6 mouse cellular contexts compared by ENCODE assay signal in the genomic region with DNA sequence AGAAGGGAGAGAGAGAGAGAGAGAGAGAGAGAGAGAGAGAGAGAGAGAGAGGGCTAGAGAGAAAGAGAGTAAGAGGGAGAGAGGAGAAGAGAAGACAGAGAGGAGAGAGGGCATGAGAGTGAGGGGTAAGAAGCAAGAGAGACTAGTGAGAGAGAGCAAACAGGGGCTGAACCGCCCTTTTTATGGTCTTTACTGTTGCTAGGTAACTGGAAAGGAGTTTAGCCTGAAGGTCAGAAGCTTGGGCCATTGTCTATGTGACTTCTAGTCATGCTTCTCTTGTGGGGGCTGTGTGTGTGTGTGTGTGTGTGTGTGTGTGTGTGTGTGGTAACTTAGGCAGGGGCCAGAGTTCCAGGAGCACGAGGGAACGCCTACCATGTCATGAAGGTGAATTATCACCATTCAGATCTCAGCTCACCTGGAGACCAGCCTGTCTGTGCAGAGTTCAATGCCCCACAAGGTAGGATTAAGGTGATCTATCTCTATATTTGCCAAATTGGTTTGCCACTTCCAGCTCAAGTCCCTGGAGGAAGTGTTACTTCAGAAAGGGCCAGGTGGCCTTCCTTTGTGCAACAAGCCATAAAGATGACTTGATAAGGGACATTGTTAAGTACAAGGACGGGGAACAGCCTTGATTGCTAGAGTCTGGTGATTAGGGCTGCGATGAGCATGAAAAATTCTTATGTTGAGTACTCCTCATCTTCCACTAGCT. TPM values are rescaled to one million over a fixed set of nuclear protein-coding genes. Genes with fewer than 3 reads are reported as not detected.
A peak's percentile ranks its signal among the peaks of the same experiment; 100 is the strongest.
DNase-seq lines count a peak whose midpoint lies in the region; ATAC-seq and TF ChIP-seq lines count a peak whose summit lies in the region.
"Not testable (repeated sequence)": the region's sequence is repeated elsewhere in the genome, so short reads cannot be mapped to it uniquely, and the experiment has no call there.

No protein-coding gene starts in this region.

- not testable (repeated sequence) for H3K36me3 ChIP-seq in hindbrain, embryonic 10.5 days; intestine, embryonic 15.5 days; intestine, postnatal 0 days (ENCODE audit: control insufficient read depth, insufficient read depth); midbrain, embryonic 10.5 days

- H3K4me2 ChIP-seq in intestine, embryonic 15.5 days (replicated peaks); intestine, postnatal 0 days (replicated peaks; ENCODE audit: low read depth): not testable (repeated sequence)

- not testable (repeated sequence) for H3K9ac ChIP-seq in intestine, embryonic 15.5 days; intestine, postnatal 0 days (ENCODE audit: low read depth, low read length)

- peak overlapping the region; percentile 69; the same call in 1 of the 2 replicates for H3K27ac ChIP-seq in hindbrain, embryonic 10.5 days
- H3K27ac ChIP-seq in intestine, embryonic 15.5 days; intestine, postnatal 0 days (ENCODE audit: low read depth, low read length): not testable (repeated sequence)
- H3K27ac ChIP-seq in midbrain, embryonic 10.5 days (replicated peaks) = peak overlapping the region; percentile 72

- not testable (repeated sequence) for TF ChIP-seq CTCF in intestine, postnatal 0 days (IDR thresholded peaks at IDR 0.05; ENCODE audit: low read depth)

- DNase-seq in ZHBTc4 (ENCODE audit: low read depth, low spot score) = peak; percentile 19
- peak; percentile 96 for DNase-seq in fat pad, adult 2 months (ENCODE audit: extremely low read depth, low read depth, low spot score)
- not testable (repeated sequence) for DNase-seq in hindbrain, embryonic 10.5 days (ENCODE audit: low spot score); midbrain, embryonic 10.5 days (ENCODE audit: low spot score)

- peaks cover 13% of the 10 kb centered on the region for H3K4me1 ChIP-seq in hindbrain, embryonic 10.5 days (replicated peaks)
- not testable (repeated sequence) for H3K4me1 ChIP-seq in intestine, embryonic 15.5 days (replicated peaks); intestine, postnatal 0 days (replicated peaks; ENCODE audit: control insufficient read depth, insufficient read depth, low read length)
- H3K4me1 ChIP-seq in midbrain, embryonic 10.5 days = peaks cover 14% of the 10 kb centered on the region

- WGBS in hindbrain, embryonic 10.5 days = 54% methylated on average over 5 of the region's 5 CpGs
- WGBS in intestine, embryonic 15.5 days = 35% methylated on average over 5 of the region's 5 CpGs
- WGBS in intestine, postnatal 0 days = 21% methylated on average over 5 of the region's 5 CpGs
- 59% methylated on average over 5 of the region's 5 CpGs for WGBS in midbrain, embryonic 10.5 days

- peak; percentile 95 for ATAC-seq in intestine, embryonic 15.5 days
- peak; percentile 94 for ATAC-seq in intestine, postnatal 0 days

- not testable (repeated sequence) for H3K9me3 ChIP-seq in hindbrain, embryonic 10.5 days; intestine, embryonic 15.5 days; intestine, postnatal 0 days (ENCODE audit: control insufficient read depth); midbrain, embryonic 10.5 days (replicated peaks)

- H3K4me3 ChIP-seq in hindbrain, embryonic 10.5 days; intestine, embryonic 15.5 days (replicated peaks); intestine, postnatal 0 days (ENCODE audit: low read depth, low read length); midbrain, embryonic 10.5 days: not testable (repeated sequence)

- H3K27me3 ChIP-seq in hindbrain, embryonic 10.5 days (ENCODE audit: insufficient read depth, poor library complexity, severe bottlenecking); intestine, embryonic 15.5 days (replicated peaks); intestine, postnatal 0 days (replicated peaks; ENCODE audit: control insufficient read depth, insufficient read depth, low read length); midbrain, embryonic 10.5 days (ENCODE audit: low read depth, poor library complexity, severe bottlenecking): not testable (repeated sequence)

RNA-seq across cellular contexts. Expression of a gene that starts 59.1 kb away (rescaled TPM):
- 15.1 and 15.8 TPM in 2 replicates for polyA plus RNA-seq in hindbrain, embryonic 10.5 days (2016; fragmentation: Nextera tagmentation; extraction: Ambion mirVana)
- polyA plus RNA-seq in intestine, embryonic 15.5 days (2015; fragmentation: Nextera tagmentation; extraction: Ambion mirVana) = 7.4 and 9.0 TPM in 2 replicates
- polyA plus RNA-seq in intestine, postnatal 0 days (2015; fragmentation: Nextera tagmentation; extraction: Ambion mirVana) = 3.6 and 4.0 TPM in 2 replicates
- 14.7 and 14.8 TPM in 2 replicates for polyA plus RNA-seq in midbrain, embryonic 10.5 days (2016; fragmentation: Nextera tagmentation; extraction: Ambion mirVana)
